Mouse (Mus musculus): ENCODE measurements around the gene Ccdc57.

DNA sequence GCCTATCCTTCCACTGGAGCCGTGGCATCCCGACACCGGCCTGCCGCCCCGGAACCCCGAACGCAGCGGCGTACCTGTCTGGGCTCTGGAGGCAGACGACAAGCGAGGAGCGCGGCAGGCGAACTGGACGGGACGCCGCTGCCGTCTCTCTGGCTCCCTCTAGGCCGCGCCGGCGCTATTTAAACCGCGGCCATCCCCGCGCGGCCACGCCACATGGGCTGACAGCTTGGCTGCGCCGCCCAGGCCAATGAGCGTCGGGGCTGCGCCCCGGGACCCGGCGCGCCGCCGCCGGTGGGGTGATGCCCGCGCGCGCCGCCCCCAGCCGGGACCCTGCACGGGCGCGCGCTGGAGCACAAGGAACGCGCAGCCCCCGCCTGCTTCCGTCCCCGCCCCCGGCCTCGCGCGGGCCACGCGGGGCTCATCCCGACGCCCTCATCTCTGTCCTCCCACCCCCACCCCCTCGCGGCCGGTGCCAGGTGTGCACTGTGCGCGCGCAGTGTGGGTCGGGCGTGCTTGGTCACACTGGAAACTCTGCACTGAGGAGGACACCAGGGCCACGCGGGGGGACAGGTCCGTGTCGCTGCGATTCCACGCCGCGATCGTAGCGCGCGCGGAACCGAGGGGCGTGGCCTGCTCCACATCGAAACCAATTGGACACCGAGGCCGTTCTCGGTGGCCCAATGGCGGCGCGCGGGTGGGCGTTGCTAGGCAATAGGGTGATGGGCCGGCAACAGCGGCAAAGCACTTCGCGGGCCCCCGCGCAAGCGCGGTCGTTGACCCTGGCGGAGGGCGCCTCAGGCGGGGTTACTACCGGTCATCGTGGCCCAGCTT lies 108.5 kb downstream of the Ccdc57 start, which contains the start of gene Fasn:
- TF ChIP-seq GATA1 (IDR thresholded peaks at IDR 0.05; ENCODE audit: borderline replicate concordance, low read length) (no peak), FLI1 (IDR thresholded peaks at IDR 0.05; ENCODE audit: low read length) (no peak)
